Mouse (Mus musculus): ENCODE results near the gene Zfp324.
A peak's percentile ranks its signal among the peaks of the same experiment; 100 is the strongest.

Gene Zfp324

DNA sequence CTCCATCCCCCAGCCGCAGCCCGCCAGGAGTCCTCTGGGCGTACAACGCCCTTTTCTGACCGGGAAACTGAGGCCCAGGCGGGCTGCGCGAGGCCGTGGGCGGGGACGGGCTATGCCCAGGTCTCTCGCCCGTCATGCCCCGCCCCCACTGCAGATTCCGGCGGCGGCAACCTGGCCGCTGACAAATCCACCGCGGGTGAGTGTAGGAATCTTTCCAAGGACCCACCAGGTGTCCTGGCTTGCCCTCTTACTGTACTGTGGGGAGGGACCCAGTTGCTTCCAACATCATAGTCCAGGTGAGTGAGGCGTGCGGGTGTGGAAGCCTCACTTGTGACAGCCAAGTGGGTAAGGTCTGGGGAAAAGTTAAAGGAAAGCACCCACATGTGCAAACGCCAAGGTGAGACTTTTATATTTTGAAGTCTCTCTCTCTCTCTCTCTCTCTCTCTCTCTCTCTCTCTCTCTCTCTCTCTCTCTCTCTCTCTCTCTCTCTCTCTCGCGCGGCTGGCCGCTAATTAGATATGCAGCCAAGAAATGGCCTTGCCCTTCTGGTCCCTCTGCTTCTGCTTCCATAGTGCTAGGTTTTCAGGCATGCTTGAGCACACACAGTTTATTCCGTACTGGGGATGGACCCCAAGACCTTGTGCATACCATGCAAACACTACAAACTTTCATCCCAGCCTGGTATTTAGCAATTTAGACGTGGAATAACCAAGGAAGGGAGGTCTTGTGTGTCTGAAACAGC, 637 bp downstream of the Zfp324 start:
- DNase-seq (ENCODE audit: low spot score), result peak; percentile 65

GRCm38 (mm10) chr7:12970906-12971305, 5.3 kb downstream of the Zfp324 start:
- DNase-seq (ENCODE audit: low spot score), result no peak

DNA sequence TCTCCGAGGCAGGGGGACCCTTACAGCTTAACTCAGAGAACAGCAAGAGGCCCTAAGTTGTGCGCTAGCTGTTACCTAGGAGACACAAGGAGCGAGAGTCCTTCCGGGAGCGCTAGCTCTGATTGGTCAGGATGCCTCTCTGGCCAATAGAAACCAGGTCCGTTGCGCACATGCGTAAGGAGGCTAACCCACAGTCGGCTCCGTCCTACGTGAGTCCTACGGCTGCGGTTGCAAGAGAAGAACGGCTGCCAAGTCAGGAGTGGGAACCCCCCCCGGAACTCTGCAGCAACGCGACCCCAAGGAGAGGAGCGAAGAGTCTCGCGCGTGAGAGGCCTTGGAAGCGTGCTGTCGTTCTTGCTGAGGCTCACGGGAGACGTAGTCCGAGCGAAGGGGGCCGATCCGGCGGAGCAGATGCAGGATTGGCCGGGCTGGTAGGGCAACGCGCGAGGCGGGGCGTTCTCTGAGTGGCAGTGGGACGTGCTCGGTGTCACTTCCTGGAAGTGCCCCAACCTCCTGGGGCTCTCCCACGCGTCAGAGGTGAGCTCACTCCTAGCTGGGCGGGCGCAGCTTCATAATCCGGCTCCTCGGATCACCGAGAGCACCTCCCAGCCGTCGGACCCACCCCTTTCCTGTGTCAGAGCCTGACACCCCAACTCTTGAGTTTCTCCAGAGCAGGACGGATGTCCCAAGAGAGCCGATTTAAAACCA, 12.2 kb downstream of the Zfp324 start, which contains the start of gene Zfp446:
Gene Zfp446, plus strand, starts transcription at position 167 of the 708 bp plus-strand sequence.
- DNase-seq (ENCODE audit: low spot score), result peak; percentile 97

- DNase-seq (ENCODE audit: low spot score), result no peak
Observed at GRCm38 (mm10) chr7:12978931-12979722, 13.5 kb downstream of the Zfp324 start.

- DNase-seq (ENCODE audit: low spot score), result no peak
Observed at GRCm38 (mm10) chr7:12979776-12980175, 14.1 kb downstream of the Zfp324 start.

GRCm38 (mm10) chr7:12980291-12980690, 14.7 kb downstream of the Zfp324 start:
- DNase-seq (ENCODE audit: low spot score), result no peak

GRCm38 (mm10) chr7:12985724-12986123, 20.1 kb downstream of the Zfp324 start:
- no peak for DNase-seq (ENCODE audit: low spot score)

DNA sequence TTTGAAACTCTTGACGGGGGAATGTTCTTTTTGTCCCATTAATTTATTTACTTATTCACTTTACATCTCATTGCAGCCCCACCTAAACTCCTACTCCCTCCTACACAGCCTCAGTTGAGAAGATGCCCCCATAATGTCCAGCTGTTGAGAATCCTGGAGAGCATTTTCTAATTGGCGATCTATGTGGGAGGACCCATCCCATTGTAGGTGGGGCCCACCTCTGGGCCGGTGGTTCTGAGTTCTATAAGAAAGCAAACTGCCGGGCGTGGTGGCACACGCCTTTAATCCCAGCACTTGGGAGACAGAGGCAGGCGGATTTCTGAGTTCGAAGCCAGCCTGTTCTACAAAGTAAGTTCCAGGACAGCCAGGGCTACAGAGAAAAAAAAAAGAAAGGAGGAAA, 21.3 kb downstream of the Zfp324 start:
- DNase-seq (ENCODE audit: low spot score), result no peak

GRCm38 (mm10) chr7:12987409-12988189, 22.0 kb downstream of the Zfp324 start:
- DNase-seq (ENCODE audit: low spot score), result no peak

DNA sequence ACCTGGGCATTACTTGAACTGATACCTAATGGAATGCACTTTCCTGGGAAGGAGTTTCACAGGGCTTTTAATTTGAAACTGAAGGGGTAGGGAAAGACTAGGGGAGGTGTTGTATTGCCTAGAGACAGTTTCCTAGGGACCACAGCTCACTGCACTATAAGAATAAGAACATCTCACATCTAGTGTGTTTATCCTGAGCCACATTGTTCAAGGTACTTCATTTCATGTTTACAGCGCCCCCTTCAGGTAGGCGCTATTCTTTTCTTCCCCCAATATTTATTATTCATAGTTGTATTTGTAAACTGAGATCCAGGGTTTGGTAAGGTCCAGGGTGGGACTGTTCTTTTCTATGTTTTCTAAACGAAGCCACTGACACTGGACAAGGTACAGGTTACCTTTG, 26.6 kb downstream of the Zfp324 start:
- DNase-seq (ENCODE audit: low spot score), result no peak

DNA sequence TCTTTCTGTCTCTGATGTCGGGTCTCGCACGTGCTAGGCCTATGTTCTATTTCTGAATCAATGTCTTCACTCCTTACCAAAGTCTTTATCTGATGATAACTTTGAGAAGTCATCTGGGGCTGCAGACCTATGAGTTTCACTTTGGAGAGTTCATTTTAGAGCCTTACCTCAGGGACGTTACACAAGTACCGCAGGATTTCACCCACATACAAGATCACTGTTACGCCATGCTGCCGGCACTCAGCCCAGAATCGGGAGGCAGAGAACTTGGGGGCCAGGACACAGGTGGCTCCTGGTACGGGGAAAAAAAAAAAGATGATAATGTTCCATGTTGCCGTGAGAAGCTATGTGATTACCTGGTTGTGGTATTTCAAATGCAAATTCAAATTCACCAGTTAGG, 27.5 kb downstream of the Zfp324 start:
- no peak for DNase-seq (ENCODE audit: low spot score)

DNA sequence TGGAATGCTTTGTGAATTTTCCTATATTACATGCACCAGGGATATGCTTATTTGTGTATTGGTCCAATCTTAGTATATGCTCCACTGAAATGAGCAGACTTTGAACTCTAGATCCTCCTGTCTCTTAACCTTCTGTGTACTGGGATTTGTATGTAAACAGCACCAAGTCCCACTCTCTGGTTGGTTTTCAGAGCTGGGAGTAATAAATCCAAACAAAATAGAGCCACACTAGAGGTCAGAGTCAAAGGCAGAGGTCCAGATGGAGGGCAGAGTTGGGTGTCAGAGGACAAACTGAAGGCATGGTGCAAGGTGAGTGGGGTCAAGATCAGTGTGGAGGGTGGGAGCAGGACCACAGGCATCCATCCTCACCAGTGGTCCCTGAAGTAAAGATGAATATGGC, 30.2 kb downstream of the Zfp324 start:
- DNase-seq (ENCODE audit: low spot score), result no peak

- no peak for DNase-seq (ENCODE audit: low spot score)
Observed at GRCm38 (mm10) chr7:12997230-12997629, 31.6 kb downstream of the Zfp324 start.

DNA sequence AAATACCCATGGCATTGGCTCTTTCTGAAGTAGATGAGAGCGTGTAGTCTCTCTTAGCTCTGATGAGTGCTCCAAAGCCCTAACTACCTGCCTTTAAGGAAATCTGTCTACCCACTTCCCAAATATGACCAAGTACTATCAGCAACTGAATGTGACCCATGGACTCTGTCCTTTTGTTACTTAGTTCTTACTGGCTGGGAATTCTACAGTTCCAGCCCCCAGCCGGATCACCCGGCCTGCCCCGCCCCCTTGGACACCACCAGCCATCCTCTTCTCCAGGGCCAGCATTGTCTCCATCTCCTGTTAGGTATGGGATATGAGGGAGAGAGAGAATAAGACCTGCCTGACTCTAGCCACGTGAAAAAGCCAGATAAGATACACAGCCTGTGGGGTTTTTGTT, 32.4 kb downstream of the Zfp324 start, which contains the start of gene Slc27a5:
Gene Slc27a5, minus strand, starts transcription at position 140 of the 400 bp plus-strand sequence.
- DNase-seq (ENCODE audit: low spot score), result no peak

- no peak for DNase-seq (ENCODE audit: low spot score)
Observed at GRCm38 (mm10) chr7:12998851-12999250, 33.2 kb downstream of the Zfp324 start, which contains the start of gene Trim28. Gene Trim28, plus strand, starts transcription at chr7:12999114.

GRCm38 (mm10) chr7:13001584-13001983, 35.9 kb downstream of the Zfp324 start:
- no peak for DNase-seq (ENCODE audit: low spot score)

DNA sequence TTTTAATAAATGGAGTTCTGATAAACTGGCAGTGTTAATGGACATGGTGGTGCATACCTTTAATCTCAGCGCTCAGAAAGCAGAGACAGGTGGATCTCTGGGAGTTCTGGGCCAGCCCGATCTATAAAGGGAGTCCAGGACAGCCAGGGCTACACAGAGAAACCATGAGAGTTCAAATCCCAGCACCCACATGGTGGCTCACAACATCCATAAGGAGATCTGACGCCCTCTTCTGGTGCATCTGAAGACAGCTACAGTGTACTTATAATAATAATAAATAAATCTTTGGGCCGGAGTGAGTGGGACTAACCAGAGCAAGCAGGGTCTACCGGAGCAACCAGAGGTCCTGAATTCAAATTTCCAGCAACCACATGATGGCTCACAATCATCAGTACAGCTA, 37.7 kb downstream of the Zfp324 start:
- no peak for DNase-seq (ENCODE audit: low spot score)

- DNase-seq (ENCODE audit: low spot score), result no peak
Observed at GRCm38 (mm10) chr7:13006011-13006410, 40.4 kb downstream of the Zfp324 start.

DNA sequence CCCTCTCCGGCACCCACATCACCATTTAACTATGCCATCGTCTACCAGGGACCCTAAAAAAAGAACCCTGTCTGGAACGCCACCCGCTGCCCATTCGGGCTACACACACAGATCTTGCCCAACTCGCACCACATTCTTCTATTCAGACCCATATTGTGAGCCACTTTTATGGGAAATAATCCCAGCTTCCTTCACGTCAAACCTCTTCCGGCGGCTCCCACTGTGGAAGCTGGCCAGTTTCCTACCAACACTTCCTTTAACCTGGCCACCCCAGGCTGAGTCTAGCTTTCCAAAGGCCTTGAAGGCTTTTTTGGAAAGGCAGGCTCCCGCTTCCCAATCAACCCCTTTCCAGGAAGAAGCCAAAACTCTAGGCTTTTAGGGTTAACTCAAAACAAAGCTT, 40.9 kb downstream of the Zfp324 start:
- DNase-seq (ENCODE audit: low spot score), result no peak

- no peak for DNase-seq (ENCODE audit: low spot score)
Observed at GRCm38 (mm10) chr7:13007341-13008092, 41.9 kb downstream of the Zfp324 start.

All from ovary, postnatal 36 days (tissue).